Mouse (Mus musculus) T-helper 1 cell (primary cell): ENCODE data around the gene Gm20873.
"Not testable (repeated sequence)": the region's sequence is repeated elsewhere in the genome, so short reads cannot be mapped to it uniquely, and the experiment has no call there.

Source experiments
- in situ Hi-C: fragments of 300-600 bp; cut with MboI, MseI; formaldehyde crosslinking; loops from one replicate; pipeline ENCODE4 v1.15.1; 2025; ENCODE audit warnings: high pct_unique_total_duplicates

The Gm20873 gene

DNA sequence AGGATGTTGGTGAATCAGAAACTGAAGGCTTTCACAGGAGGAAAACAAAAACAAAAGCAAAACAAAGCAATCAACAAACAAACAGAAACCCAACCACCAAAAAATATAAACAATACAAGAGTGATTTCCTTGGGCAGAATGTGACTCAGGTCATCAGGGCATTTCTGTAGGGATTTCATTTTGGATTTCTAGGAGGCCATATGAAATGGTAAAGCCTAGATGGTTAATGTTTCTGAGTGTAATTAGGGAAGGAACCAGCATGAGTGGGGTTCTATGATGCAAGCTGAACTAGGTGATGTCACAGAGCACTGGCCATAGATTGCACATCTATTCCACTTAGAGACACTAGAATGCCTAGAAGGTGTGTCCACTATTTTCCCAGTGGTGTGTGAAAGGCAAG is at the start of gene Gm20873:
TSS of gene Gm20873 (plus strand) at position 301 of the 400 bp plus-strand sequence.
- in situ Hi-C loops = not testable (repeated sequence)

DNA sequence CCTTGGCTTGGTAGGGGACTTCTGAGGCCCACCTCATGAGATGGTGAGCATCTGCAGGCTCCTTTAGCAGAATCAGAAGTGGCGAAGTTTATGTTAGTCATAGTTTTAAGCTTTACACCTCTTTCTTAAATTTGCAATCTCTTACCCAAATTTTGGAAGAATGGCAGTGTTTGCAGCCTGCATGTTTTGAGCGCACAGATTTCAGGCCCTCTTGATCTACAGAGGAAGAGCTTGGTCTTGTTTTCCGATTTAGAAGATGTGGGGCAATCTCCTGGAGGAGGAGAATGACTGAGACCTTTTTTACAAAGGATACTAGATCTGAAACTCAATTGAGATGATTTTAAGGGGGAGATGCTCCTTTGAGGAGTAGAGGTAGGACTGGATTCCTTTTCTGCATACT is 29.0 kb upstream of the Gm20873 start, which contains the start of gene Gm21746:
TSS of gene Gm21746 (minus strand) at position 101 of the 400 bp plus-strand sequence.
- in situ Hi-C loops = not testable (repeated sequence)
